In genomic region chr15:81360345-81361021, GRCm38 (mm10) we compare ENCODE assay signal across 8 mouse cellular contexts. TPM values are rescaled to one million over a fixed set of nuclear protein-coding genes. Genes with fewer than 3 reads are reported as not detected.
DNase-seq lines count a peak whose midpoint lies in the region; ATAC-seq and TF ChIP-seq lines count a peak whose summit lies in the region.

Gene Slc25a17 (minus strand): TSS chr15:81360812.

- peaks cover 27% of the 10 kb centered on the region for H3K36me3 ChIP-seq in ES-Bruce4 (ENCODE audit: control insufficient read depth, insufficient read depth, low read length, poor library complexity, severe bottlenecking)
- peaks cover 23% of the 10 kb centered on the region for H3K36me3 ChIP-seq in forebrain, embryonic 14.5 days (ENCODE audit: control insufficient read depth, insufficient read depth, low read length)
- peaks cover 22% of the 10 kb centered on the region for H3K36me3 ChIP-seq in neural tube, embryonic 15.5 days

- peak; percentile 97 for DNase-seq in forebrain, embryonic 14.5 days (ENCODE audit: low spot score)
- peak; percentile 92 to 96 for DNase-seq in heart, postnatal 14 days
- peak; percentile 95 for DNase-seq in layer of hippocampus, adult 11-12 months (ENCODE audit: low spot score)
- peak; percentile 97 to 98 for DNase-seq in lung, adult 18-20 months
- peak; percentile 94 for DNase-seq in testis, postnatal 14 days (ENCODE audit: low spot score)

- no peaks in the 10 kb centered on the region for H3K4me1 ChIP-seq in ES-Bruce4 (ENCODE audit: control insufficient read depth, insufficient read depth, low read length)
- H3K4me1 ChIP-seq in forebrain, embryonic 14.5 days (ENCODE audit: control insufficient read depth, insufficient read depth, low read length), result peaks cover 17% of the 10 kb centered on the region
- H3K4me1 ChIP-seq in neural tube, embryonic 15.5 days, result peaks cover 36% of the 10 kb centered on the region

- no peak for TF ChIP-seq CTCF in ES-Bruce4 (IDR thresholded peaks at IDR 0.05; ENCODE audit: low read depth, low read length)

- no peaks in the 10 kb centered on the region for H3K9me3 ChIP-seq in ES-Bruce4 (replicated peaks; ENCODE audit: control insufficient read depth, insufficient read depth, low read length, poor library complexity, severe bottlenecking)
- no peaks in the 10 kb centered on the region for H3K9me3 ChIP-seq in forebrain, embryonic 14.5 days (replicated peaks; ENCODE audit: control insufficient read depth, low read length)
- H3K9me3 ChIP-seq in neural tube, embryonic 15.5 days (replicated peaks), result no peaks in the 10 kb centered on the region

- H3K27ac ChIP-seq in ES-Bruce4 (ENCODE audit: insufficient read depth, low read length), result peak within 1 kb of the TSS; percentile 28
- peak within 1 kb of the TSS; percentile 63 for H3K27ac ChIP-seq in forebrain, embryonic 14.5 days (ENCODE audit: low read depth, low read length)
- peak within 1 kb of the TSS; percentile 76 for H3K27ac ChIP-seq in neural tube, embryonic 15.5 days (replicated peaks)

- TF ChIP-seq POLR2A in ES-Bruce4 (IDR thresholded peaks at IDR 0.05; ENCODE audit: insufficient read depth, low read length), result peak; percentile 36

- H3K27me3 ChIP-seq in ES-Bruce4 (ENCODE audit: control insufficient read depth, insufficient read depth, low read length, poor library complexity, severe bottlenecking), result no peaks in the 10 kb centered on the region
- H3K27me3 ChIP-seq in forebrain, embryonic 14.5 days (replicated peaks; ENCODE audit: control insufficient read depth, insufficient read depth, low read length), result no peaks in the 10 kb centered on the region
- no peaks in the 10 kb centered on the region for H3K27me3 ChIP-seq in neural tube, embryonic 15.5 days (replicated peaks)

- intact Hi-C loops in heart, postnatal 14 days (cut with DNase I), result loop anchor here (2.0 kb wide), 1 partner anchor 38 kb away; no protein-coding TSS in a partner anchor

- no peak for TF ChIP-seq EP300 in ES-Bruce4 (IDR thresholded peaks at IDR 0.05; ENCODE audit: insufficient read depth, low read depth, low read length)

- WGBS in forebrain, embryonic 14.5 days, result under 1% methylated on average over 30 of the region's 30 CpGs
- under 1% methylated on average over 30 of the region's 30 CpGs for WGBS in neural tube, embryonic 15.5 days

- peak; percentile 99 for ATAC-seq in cerebellum, adult (ENCODE audit: insufficient number of reproducible peaks, low FRiP score, low TSS enrichment)
- ATAC-seq in forebrain, embryonic 14.5 days, result peak; percentile 99
- ATAC-seq in neural tube, embryonic 15.5 days (ENCODE audit: low FRiP score), result peak; percentile 98

- H3K4me2 ChIP-seq in forebrain, embryonic 14.5 days (ENCODE audit: low read length), result peak within 1 kb of the TSS; percentile 80
- peak within 1 kb of the TSS; percentile 85 for H3K4me2 ChIP-seq in neural tube, embryonic 15.5 days

- peak within 1 kb of the TSS; percentile 98 for H3K4me3 ChIP-seq in ES-Bruce4 (ENCODE audit: low read depth, low read length)
- peak within 1 kb of the TSS; percentile 63 for H3K4me3 ChIP-seq in forebrain, embryonic 14.5 days (ENCODE audit: low read depth, low read length)
- H3K4me3 ChIP-seq in neural tube, embryonic 15.5 days (replicated peaks), result peak within 1 kb of the TSS; percentile 67

- peak within 1 kb of the TSS; percentile 69 for H3K9ac ChIP-seq in ES-Bruce4 (ENCODE audit: low read depth, poor library complexity, severe bottlenecking)
- H3K9ac ChIP-seq in forebrain, embryonic 14.5 days (ENCODE audit: low read length), result peak within 1 kb of the TSS; percentile 78
- peak within 1 kb of the TSS; percentile 62 for H3K9ac ChIP-seq in neural tube, embryonic 15.5 days (replicated peaks)

RNA-seq across cellular contexts. Expression of gene Slc25a17, which starts in this region (rescaled TPM):
- 81.8 and 87.7 TPM in 2 replicates for polyA plus RNA-seq in ES-Bruce4 (2011; ENCODE audit: insufficient read depth, insufficient read length, low read depth, missing spikeins)
- polyA plus RNA-seq in forebrain, embryonic 14.5 days (2014; fragmentation: Nextera tagmentation; extraction: Ambion mirVana), result 152 and 153 TPM in 2 replicates
- 10 to 100 TPM; 24.3 to 26.5 TPM for total RNA-seq in heart, postnatal 14 days (2021)
- 129 and 134 TPM in 2 replicates for polyA plus RNA-seq in neural tube, embryonic 15.5 days (2015; fragmentation: Nextera tagmentation; extraction: Ambion mirVana)

Comparison
In these comparisons a context has a peak if more than half of its experiments do, and no peak if none do; other contexts are left out.
1. Peak in every context shown above with its lines: DNase-seq, ATAC-seq, H3K4me3 ChIP-seq and H3K27ac ChIP-seq.